Mouse (Mus musculus) pancreas, adult 10 weeks (tissue): ENCODE results near the gene Taar7d. TPM values are rescaled to one million over a fixed set of nuclear protein-coding genes. Genes with fewer than 3 reads are reported as not detected.

ENCODE experiments used
- polyA plus RNA-seq: library from polyadenylated mRNA; stranded (reverse); fragments of 350-450 nt; fragmentation: Illumina TruSeq; extraction: RNeasy Lipid Tissue Mini Kit (QIAGEN cat#74804); gene quantifications from one replicate; pipeline ENCODE4 v1.2.3, GENCODE M21; 2015; ENCODE audit warnings: low read depth, low replicate concordance; ENCODE audit not compliant: insufficient read depth

Taar7d gene
- polyA plus RNA-seq: not detected

DNA sequence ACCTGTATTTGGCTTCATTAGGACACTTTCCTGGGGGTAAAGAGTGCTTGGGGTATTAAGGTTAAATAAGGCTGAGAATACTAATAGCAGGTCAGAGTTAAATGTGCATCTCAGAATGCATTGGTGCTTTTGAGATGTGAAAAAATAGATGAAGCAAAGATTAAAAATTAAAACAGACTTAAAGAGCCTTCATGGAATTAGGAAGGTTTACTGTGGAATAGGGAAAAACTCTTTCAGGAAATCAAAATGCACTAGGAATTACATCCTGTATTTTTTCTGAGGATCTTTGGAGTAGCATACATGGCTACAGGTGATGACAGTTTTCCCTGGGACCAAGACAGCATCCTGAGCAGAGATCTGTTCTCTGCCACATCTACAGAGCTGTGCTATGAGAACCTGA lies at the start of gene Taar7d:
TSS of gene Taar7d (plus strand) at position 301 of the 400 bp plus-strand sequence.

DNA sequence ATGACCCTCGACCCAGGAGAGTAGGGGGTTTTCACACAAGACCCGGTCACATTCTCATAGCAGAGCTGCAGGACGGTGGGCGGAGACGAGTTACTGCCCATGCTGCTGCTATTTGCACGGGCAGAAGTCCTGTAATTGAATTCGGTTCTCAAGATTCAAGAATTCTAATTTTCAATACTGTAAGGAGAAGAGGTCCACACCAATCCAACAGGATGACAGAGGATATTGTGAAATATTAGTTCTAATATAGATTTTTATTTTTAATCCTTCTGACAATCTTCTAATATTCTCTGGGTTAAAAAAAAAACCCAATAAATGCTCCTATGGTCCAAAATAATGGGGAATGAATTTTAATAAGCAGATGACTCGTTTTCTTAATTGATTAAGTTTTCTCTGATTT lies 41.5 kb upstream of the Taar7d start, which contains the start of gene Taar6:
TSS of gene Taar6 (minus strand) at position 101 of the 400 bp plus-strand sequence.

DNA sequence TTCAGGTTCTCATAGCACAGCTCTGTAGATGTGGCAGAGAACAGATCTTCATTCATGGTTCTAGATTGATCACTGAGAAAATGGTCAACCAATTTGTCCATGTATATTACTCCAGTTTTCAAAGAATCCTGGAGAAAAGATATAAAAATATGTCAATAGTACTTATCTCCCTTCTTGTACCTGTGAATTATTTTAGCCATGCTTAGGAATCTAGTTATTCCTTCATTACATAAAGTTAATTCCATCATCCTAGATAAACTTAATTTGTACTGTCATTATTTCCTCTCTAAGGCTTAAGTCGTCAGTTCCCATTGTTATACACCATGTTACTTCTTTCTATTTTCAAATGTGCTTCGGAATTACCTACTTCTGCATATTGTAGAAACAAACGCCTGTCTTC lies 33.6 kb upstream of the Taar7d start, which contains the start of gene Taar7a:
TSS of gene Taar7a (minus strand) at position 101 of the 400 bp plus-strand sequence.

DNA sequence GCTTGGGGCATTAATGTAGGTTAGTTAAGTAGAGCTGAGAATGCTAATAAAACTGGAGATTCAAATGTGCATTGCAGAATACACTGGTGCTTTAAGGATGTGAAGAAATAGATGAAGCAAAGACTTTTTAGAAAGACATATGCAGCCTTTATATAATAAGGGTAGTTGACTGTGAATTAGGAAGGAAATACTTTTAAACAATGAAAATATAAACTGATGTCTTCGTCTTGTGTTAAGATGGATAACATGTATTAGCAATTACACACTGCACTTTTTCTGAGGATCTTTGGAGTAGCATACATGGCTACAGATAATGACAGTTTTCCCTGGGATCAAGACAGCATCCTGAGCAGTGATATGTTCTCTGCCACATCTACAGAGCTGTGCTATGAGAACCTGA lies 27.4 kb upstream of the Taar7d start, which contains the start of gene Taar7b:
TSS of gene Taar7b (plus strand) at position 301 of the 400 bp plus-strand sequence.

DNA sequence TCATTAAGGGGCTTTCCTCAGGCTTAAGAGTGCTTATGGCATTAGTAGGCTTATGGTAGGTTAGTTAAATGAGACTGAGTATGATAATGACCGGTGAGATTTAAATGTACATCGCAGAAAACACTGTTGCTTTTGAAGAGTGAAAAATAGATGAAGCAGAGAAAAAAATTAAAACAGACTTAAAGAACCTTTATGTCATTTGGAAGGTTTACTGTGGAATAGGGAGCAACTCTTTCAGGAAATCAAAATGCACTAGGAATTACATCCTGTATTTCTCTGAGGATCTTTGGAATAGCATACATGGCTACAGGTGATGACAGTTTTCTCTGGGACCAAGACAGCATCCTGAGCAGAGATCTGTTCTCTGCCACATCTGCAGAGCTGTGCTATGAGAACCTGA lies 10.3 kb downstream of the Taar7d start, which contains the start of gene Taar7e:
TSS of gene Taar7e (plus strand) at position 301 of the 400 bp plus-strand sequence.

DNA sequence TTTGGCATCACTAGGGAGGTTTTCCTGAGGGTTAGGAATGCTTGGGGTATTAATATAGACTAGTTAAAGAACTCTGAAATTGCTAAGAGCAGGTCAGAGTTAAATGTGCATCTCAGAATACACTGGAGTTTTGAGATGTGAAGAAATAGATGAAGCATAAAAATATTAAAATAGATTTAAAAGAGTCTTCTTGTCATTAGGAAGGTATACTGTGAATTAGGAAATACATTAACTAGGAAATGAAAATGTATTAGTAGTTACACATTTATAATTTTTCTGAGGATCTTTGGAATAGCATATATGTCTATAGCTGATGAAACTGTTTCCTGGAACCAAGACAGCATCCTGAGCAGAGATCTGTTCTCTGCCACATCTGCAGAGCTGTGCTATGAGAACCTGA lies 22.2 kb downstream of the Taar7d start, which contains the start of gene Taar7f:
TSS of gene Taar7f (plus strand) at position 301 of the 400 bp plus-strand sequence.

DNA sequence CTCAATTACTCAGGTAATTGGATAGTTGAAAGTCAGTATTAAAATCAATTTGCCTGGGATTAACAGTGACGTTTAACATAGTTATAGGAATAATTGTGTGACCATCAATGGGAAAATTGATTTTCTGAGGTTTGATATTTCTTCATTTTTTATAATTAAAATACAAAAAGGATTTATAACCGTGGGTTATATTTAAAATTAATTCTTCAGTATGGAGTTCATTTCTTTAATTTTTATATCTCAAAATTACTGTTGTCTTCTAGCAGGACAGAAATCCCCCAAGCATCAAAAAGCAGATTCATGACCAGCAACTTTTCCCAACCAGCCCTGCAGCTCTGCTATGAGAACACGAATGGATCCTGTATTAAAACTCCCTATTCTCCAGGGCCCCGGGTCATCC lies 49.2 kb downstream of the Taar7d start, which contains the start of gene Taar8a:
TSS of gene Taar8a (plus strand) at position 301 of the 400 bp plus-strand sequence.

Other genes with a start within 250 kb of the Taar7d start
- 1,153 TPM for gene Rps12, start 239.9 kb upstream of the Taar7d start, polyA plus RNA-seq
- 2.6 TPM for gene Slc18b1, start 230.2 kb upstream of the Taar7d start, polyA plus RNA-seq
- not detected for gene Vnn3, start 175.8 kb upstream of the Taar7d start, polyA plus RNA-seq
- gene Vnn1, start 132.5 kb upstream of the Taar7d start, polyA plus RNA-seq: 0.66 TPM
- not detected for gene Taar1, start 106.9 kb upstream of the Taar7d start, polyA plus RNA-seq
- not detected for gene Taar2, start 88.7 kb upstream of the Taar7d start, polyA plus RNA-seq
- gene Taar3, start 77.7 kb upstream of the Taar7d start, polyA plus RNA-seq: not detected
- not detected for gene Taar4, start 66.7 kb upstream of the Taar7d start, polyA plus RNA-seq
- gene Taar5, start 56.5 kb upstream of the Taar7d start, polyA plus RNA-seq: not detected
- not detected for gene Taar6, start 41.6 kb upstream of the Taar7d start, polyA plus RNA-seq
- gene Taar7a, start 33.7 kb upstream of the Taar7d start, polyA plus RNA-seq: not detected
- gene Taar7b, start 27.3 kb upstream of the Taar7d start, polyA plus RNA-seq: not detected
- gene Taar7e, start 10.4 kb downstream of the Taar7d start, polyA plus RNA-seq: not detected
- not detected for gene Taar7f, start 22.3 kb downstream of the Taar7d start, polyA plus RNA-seq
- gene Taar8a, start 49.3 kb downstream of the Taar7d start, polyA plus RNA-seq: not detected
- gene Taar8b, start 65.1 kb downstream of the Taar7d start, polyA plus RNA-seq: not detected
- gene Taar8c, start 74.7 kb downstream of the Taar7d start, polyA plus RNA-seq: not detected
- gene Taar9, start 82.3 kb downstream of the Taar7d start, polyA plus RNA-seq: not detected
- gene Stx7, start 122.1 kb downstream of the Taar7d start, polyA plus RNA-seq: 11.3 TPM
- not detected for gene Moxd1, start 196.3 kb downstream of the Taar7d start, polyA plus RNA-seq